Mouse (Mus musculus) ES-Bruce4 (cell line): ENCODE measurements around the gene Ccdc175.

Source experiments
- CTCF ChIP-seq: IDR thresholded peaks from one replicate; pipeline ENCODE4 v1.8.1; 2011; ENCODE audit warnings: low read depth, low read length
- POLR2A ChIP-seq: IDR thresholded peaks from one replicate; pipeline ENCODE4 v1.8.1; 2011; ENCODE audit warnings: low read length; ENCODE audit not compliant: insufficient read depth

DNA sequence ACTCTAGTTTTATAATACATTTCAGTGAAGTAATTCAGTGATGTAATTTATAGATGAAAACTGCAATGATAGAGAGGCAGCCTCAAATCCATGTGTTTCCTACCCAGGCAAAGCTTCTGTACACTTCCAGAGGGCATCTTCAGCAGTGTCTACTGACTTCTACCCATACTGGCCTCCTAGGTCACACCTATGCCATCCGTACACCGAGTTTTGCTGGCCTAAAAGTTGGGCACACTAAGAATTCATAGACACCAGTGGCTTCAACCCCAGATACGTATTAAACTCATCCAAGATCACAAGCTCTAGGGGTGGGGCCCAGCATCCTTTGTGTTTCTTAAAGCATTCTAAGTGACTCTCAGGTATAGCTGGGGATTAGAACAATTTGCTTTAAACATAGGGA, 49.3 kb upstream of the Ccdc175 start:
- no peak for TF ChIP-seq CTCF
- TF ChIP-seq POLR2A: no peak
